Mouse (Mus musculus) kidney, adult 11 months (tissue): ENCODE data around the gene Smox.

Experiments used
- DNase-seq: peaks from one replicate; pipeline ENCODE4 v3.0.0; 2022

The Smox gene

DNA sequence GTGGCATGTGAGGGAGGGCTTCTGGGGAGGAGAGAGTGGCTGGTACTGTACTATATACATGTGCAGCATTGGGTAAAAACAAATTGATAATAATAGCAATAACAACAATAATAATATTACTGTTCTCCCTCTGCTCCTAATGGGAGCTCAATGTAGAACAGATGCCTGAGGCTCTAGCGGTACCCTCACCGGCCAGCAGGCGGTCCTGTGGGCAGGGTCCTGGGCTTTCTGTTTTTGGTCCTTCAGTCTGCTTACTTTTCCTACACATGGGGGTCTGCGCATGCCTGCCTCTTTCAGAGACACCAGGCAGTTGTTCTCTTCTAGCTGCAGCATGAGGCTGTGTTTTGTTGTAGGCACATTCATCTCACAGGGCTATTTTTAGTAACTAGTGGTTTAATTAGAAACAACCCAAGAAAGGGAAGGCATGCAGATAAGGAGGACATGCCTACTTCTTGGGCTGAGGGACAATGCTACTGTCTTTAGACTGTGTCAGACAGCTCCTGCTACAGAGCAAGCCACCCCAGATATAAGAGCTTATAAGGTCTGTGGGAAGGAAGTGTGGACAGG lies 22.8 kb downstream of the Smox start:
- no peak for DNase-seq

GRCm38 (mm10) chr2:131517550-131517949 lies 26.3 kb downstream of the Smox start:
- DNase-seq = no peak

DNA sequence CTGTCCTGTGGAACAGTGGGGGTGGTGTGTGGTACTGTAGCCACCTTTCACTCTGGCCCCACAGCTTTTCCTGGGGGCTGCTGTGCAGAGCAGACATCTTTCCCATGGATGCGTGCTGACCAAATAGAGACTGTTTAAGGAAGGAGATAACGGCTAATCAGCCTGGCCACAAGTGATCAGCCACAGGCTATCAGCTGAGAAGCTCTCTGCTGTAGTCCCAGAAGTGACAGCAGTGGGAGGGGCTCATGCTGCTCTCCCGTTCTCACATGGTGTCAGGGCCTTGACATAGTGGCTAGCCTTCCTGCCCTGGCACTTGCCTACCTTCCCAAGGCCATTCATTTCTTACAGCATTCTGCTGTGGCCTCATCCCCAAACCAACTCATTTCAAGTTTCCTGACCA lies 27.5 kb downstream of the Smox start:
- no peak for DNase-seq

GRCm38 (mm10) chr2:131520743-131521142 lies 29.4 kb downstream of the Smox start:
- no peak for DNase-seq

DNA sequence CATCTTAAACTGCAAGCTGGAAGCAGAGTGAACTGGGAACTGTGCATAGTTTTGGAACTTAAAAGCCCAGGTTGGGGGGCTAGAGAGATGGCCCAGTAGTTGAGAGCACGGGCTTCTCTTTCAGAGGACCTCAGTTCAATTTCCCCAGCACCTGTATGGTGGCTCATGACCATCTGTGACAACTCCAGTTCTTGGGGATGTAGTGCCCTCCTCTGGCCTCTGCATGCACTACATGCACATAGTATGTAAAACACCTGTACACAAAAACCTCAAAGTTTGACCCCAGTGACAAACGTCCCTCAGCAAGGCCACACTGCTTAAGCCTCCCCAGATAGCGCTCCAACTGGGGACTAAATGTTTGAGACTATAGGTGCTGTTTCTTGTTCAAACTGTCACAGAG lies 35.8 kb downstream of the Smox start:
- no peak for DNase-seq

DNA sequence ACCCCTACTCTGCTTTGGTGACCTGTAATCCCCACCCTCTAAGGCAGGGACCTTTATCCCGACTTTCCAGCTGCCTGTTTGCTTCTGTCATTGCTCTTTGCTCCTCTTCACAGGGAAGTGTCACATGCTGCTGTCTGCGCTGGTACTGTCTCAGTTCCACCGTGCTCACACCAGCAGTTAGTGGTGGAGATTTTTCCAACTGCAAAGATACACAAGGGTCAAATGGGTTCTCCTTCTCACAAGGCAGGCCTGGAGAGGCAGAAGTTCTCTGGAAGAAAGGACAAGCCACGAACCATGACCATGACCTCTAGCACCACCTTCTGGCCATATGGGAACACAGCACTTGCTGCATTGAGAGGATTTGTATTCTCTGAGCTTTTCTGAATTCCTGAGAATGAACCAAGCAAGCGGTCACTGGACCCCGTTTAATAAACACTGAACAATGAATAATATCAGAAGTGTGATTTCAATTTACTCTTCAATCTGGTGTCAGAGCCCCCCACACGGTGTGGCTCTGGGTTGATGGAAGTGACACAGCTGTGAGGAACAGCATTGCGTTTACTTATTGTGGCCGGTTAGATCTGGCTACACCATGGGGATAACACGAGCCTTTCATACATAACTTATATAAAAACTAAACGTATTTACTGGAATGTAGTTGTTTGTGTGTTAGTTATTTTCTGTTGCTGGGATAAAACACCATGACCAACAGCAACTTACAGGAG lies 38.8 kb downstream of the Smox start:
- DNase-seq = peak; percentile 40

- peak; percentile 32 for DNase-seq
These were observed 39.3 kb downstream of the Smox start for GRCm38 (mm10) chr2:131530623-131531008.

- peak; percentile 51 for DNase-seq
These were observed 40.0 kb downstream of the Smox start for GRCm38 (mm10) chr2:131531271-131531670.

DNA sequence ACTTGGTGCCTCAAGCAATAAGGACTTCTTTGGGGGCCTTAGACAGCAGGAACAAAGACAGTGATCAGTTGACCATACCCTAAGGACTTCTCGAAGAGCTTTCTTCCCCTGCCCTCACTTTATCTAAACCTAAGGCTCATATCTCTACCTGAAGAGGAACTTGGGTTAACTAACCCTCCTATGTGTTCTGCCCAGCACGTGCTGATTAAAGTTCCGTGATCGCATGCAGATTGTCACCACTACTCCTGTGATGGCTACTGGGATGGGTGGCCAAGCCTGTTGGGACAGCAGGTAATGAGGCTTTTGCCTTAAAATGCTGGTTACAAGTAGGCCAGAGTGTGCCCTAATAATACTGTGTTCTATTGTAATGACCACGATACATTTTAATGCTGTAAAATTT lies 43.9 kb downstream of the Smox start:
- DNase-seq = no peak

GRCm38 (mm10) chr2:131538341-131538740 lies 47.0 kb downstream of the Smox start:
- no peak for DNase-seq

- no peak for DNase-seq
These were observed 48.5 kb downstream of the Smox start for GRCm38 (mm10) chr2:131539780-131540179.

DNA sequence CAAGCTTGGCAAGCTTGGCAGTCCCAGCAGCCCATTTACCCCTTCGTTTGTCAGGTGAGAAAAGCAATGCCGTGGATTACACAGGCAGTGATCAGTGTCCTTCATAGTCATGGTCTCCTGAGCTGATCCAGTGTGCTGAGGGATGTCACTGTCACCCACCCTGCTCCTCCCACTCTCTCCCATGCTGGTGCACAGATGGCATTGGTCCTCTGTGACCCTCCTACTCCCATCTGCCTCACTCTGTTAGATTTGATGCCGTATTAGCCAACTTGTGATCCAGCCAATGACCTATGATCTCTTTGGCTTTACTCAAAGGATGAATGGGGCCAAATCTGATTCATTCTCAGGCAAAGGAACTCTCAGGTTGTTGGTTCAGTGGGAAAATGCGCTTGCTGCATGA lies 50.4 kb downstream of the Smox start:
- DNase-seq = no peak

- no peak for DNase-seq
These were observed 51.2 kb downstream of the Smox start for GRCm38 (mm10) chr2:131542531-131542930.

DNA sequence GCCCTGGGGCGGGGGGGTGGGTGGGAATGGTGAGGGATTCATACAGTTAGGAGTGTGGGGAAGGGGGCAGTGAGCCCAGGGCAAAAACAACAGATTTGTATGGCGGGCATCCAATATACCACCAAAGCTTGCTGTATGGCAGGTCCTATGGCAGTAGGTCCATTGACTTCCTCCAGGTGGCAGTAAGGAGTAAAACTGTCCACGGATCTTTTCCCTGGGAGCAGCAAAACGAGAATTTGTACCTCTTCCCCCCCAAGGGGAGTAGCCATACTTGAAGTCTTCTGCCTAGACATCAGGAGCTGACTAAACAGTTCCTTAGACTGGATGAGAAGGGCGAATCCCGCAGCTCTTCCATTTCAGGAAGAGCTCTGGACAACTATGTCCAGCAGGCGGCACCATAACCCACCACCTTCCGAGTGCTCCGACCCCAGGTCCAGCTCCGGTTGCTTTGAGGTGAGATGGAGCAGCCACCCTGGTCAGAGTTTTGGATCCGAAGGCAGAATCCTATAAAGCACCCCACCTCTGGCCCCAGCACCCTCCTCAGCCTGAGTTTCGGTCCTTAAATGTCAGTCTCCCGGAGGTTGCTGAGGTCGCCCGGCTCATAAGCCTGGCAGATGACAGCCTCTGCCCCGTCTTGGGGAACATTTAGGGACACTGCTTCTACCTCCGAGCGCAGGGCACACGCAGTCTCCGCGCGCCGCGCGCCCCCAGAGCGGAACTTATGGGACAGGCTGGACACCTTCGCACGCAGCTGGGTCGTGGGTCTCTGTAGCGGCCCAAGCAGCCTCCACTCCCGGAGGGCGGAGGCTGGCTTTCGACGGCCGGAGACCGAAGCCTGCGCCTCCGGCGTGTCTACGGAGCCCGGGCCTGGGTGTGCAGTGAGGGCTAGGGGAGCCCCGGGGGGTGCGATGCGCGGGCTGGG lies 54.4 kb downstream of the Smox start:
- DNase-seq = peak; percentile 21

GRCm38 (mm10) chr2:131546308-131546700 lies 55.0 kb downstream of the Smox start:
- DNase-seq = no peak

DNA sequence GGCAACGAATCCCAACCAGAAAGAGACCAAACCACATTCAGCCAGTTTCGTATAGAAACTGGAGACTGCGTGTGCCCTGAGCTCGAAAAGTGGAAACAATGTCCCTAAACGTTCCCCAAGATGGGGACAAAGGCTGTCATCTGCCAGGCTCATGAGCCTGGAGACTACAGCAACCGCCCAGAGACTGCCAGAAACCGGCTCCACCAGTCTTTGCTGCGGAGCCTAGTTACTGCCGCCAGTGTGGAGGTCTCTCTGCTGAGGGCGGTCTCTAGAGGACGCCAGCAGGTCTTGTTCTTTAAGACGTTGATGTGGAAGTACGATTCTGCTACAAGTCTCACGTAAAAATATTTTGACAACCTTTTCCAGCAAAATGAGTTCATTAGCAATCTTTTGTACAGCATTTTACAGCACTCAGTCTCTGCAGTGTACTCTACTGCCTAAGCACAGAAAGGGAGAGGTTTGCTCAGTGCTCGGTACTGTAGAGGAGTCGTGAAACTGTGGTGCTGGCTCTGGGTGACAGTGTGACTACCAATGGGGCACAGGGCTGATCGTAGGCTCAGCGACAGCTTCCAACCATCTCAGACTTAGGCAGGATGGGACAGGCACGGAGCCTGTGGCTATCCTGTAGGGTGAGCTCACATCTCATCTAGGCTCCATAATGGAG lies 55.6 kb downstream of the Smox start:
- DNase-seq = no peak

DNA sequence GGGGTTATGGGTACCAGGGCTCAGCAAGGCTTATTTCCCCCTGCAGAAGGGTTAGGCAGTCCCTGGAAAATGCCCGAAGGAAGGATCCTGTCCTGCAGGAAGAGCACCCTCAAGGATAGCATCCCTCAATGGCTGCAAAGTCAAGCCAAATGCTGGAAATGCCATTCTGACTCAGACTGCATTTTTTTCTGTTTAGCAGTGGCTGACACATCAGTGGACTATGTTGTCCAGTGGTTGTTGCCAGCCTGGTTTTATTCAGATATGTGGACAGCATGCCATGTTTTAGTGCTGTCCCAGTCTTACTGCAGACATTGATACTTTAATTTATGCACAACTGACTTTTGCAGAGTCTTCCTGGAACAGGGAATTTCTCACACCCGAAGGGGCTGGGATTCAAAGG lies 57.0 kb downstream of the Smox start:
- DNase-seq = no peak

DNA sequence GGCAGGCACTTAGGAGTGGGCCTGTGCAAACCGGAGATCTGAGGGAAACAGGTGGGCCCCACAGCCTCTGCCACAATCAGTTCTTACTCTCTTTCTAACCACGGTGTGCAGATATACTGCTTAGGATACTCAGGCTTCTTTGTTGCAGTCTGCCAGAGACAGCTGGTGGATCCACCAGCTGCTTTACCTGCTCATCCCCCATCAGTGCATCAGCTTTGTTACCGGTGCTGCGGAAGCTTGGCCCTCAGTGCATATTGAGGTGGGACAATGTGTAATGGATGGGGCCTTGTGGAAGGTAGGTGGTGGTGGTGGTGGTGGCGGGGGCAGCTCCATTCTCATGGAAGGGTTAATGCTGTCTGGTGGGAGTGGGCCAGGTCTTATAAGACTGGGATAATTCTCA lies 57.8 kb downstream of the Smox start:
- DNase-seq = no peak

- no peak for DNase-seq
These were observed 59.2 kb downstream of the Smox start for GRCm38 (mm10) chr2:131550474-131550873.

- DNase-seq = no peak
These were observed 59.6 kb downstream of the Smox start for GRCm38 (mm10) chr2:131550906-131551305.

GRCm38 (mm10) chr2:131551701-131552620 lies 60.7 kb downstream of the Smox start:
- DNase-seq = no peak

DNA sequence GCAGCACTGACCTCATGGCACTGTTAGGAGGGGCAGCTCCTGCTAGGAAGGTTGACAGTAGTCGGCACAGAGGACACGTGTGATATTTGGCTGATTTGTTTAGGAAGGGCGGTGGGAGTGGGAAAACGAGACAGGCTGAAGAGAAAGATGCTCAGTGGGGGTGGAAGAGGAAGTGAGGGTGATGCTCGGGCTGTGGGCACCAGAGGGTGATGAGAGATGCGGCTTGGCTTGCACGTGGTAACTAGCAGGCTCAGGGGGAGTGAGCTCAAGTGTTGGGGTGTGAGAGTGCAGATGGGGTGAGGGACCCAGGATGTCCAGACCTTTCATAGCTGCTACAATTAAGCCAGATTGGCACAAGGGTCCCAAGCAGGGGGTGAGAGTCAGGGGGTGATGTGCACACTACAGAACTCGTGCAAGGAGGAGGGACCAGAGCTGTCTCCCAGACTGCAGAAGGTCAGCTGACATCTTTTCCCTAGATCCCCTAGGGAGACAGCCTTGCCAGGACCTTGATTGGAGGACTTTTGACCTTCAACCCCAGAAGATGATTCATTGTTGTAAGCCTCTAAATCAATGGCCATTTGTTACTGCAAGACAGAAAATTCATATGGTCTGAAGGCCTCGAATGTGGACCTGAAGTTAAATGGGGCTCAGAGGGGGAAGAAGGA lies 61.6 kb downstream of the Smox start:
- DNase-seq = no peak
